Mouse (Mus musculus): ENCODE data around the gene 0610009B22Rik. TPM values are rescaled to one million over a fixed set of nuclear protein-coding genes. Genes with fewer than 3 reads are reported as not detected.
A peak's percentile ranks its signal among the peaks of the same experiment; 100 is the strongest.
"Not testable (repeated sequence)": the region's sequence is repeated elsewhere in the genome, so short reads cannot be mapped to it uniquely, and the experiment has no call there.

0610009B22Rik gene
- polyA plus RNA-seq, 1 experiment from 2014 or later = 91.5 TPM

- Histone ChIP-seq H3K9me3 (no peaks in the 10 kb centered on the region), H3K27ac (no peak overlapping the region), H3K36me3 (peaks cover 13% of the 10 kb centered on the region), H3K4me3 (peak overlapping the region; percentile 14; the same call in 1 of the 2 replicates), H3K27me3 (ENCODE audit: insufficient read depth, poor library complexity, severe bottlenecking) (no peaks in the 10 kb centered on the region), H3K4me1 (replicated peaks) (peaks cover 9% of the 10 kb centered on the region)
- DNase-seq (ENCODE audit: low spot score) = peak; percentile 84
- WGBS = 36% methylated on average over 13 of the region's 13 CpGs
These were observed 7.2 kb downstream of the 0610009B22Rik start for GRCm38 (mm10) chr11:51681324-51681975.

GRCm38 (mm10) chr11:51679466-51679865 is 9.2 kb downstream of the 0610009B22Rik start:
- 78% methylated on average over 3 of the region's 3 CpGs for WGBS

GRCm38 (mm10) chr11:51677737-51678418 is 10.8 kb downstream of the 0610009B22Rik start:
- Histone ChIP-seq H3K4me3 (no peak overlapping the region), H3K36me3 (no peaks in the 10 kb centered on the region), H3K4me1 (replicated peaks) (peaks cover 9% of the 10 kb centered on the region), H3K27ac (no peak overlapping the region), H3K27me3 (ENCODE audit: insufficient read depth, poor library complexity, severe bottlenecking) (no peaks in the 10 kb centered on the region), H3K9me3 (no peaks in the 10 kb centered on the region)
- WGBS = 78% methylated on average over 6 of the region's 6 CpGs
- DNase-seq (ENCODE audit: low spot score) = no peak

More at GRCm38 (mm10) chr11:51679466-51679865, 9.2 kb downstream of the 0610009B22Rik start:
- peaks cover 9% of the 10 kb centered on the region for H3K4me1 ChIP-seq (replicated peaks)
- no peaks in the 10 kb centered on the region for H3K36me3 ChIP-seq
- no peaks in the 10 kb centered on the region for H3K9me3 ChIP-seq
- H3K4me3 ChIP-seq = no peak overlapping the region
- H3K27ac ChIP-seq = no peak overlapping the region
- no peaks in the 10 kb centered on the region for H3K27me3 ChIP-seq (ENCODE audit: insufficient read depth, poor library complexity, severe bottlenecking)
- no peak for DNase-seq (ENCODE audit: low spot score)

GRCm38 (mm10) chr11:51675386-51675785 is 13.3 kb downstream of the 0610009B22Rik start:
- no peaks in the 10 kb centered on the region for H3K4me1 ChIP-seq (replicated peaks)
- no peaks in the 10 kb centered on the region for H3K27me3 ChIP-seq (ENCODE audit: insufficient read depth, poor library complexity, severe bottlenecking)
- 79% methylated on average over 5 of the region's 5 CpGs for WGBS
- no peaks in the 10 kb centered on the region for H3K36me3 ChIP-seq
- H3K27ac ChIP-seq = no peak overlapping the region
- H3K9me3 ChIP-seq = no peaks in the 10 kb centered on the region
- no peak for DNase-seq (ENCODE audit: low spot score)
- no peak overlapping the region for H3K4me3 ChIP-seq

- DNase-seq (ENCODE audit: low spot score) = no peak
- no peaks in the 10 kb centered on the region for H3K9me3 ChIP-seq
- H3K27me3 ChIP-seq (ENCODE audit: insufficient read depth, poor library complexity, severe bottlenecking) = no peaks in the 10 kb centered on the region
- WGBS = 89% methylated on average over 9 of the region's 9 CpGs
- no peak overlapping the region for H3K27ac ChIP-seq
- H3K4me1 ChIP-seq (replicated peaks) = no peaks in the 10 kb centered on the region
- no peaks in the 10 kb centered on the region for H3K36me3 ChIP-seq
- H3K4me3 ChIP-seq = no peak overlapping the region
These were observed 15.4 kb downstream of the 0610009B22Rik start for GRCm38 (mm10) chr11:51673291-51673690.

GRCm38 (mm10) chr11:51671376-51671775 is 17.3 kb downstream of the 0610009B22Rik start:
- Histone ChIP-seq H3K9me3 (no peaks in the 10 kb centered on the region), H3K4me1 (replicated peaks) (no peaks in the 10 kb centered on the region), H3K27me3 (ENCODE audit: insufficient read depth, poor library complexity, severe bottlenecking) (no peaks in the 10 kb centered on the region), H3K36me3 (no peaks in the 10 kb centered on the region), H3K4me3 (no peak overlapping the region), H3K27ac (no peak overlapping the region)
- no peak for DNase-seq (ENCODE audit: low spot score)
- WGBS = 82% methylated on average over 2 of the region's 2 CpGs

- Histone ChIP-seq H3K27ac (no peak overlapping the region), H3K27me3 (ENCODE audit: insufficient read depth, poor library complexity, severe bottlenecking) (no peaks in the 10 kb centered on the region), H3K36me3 (no peaks in the 10 kb centered on the region), H3K4me1 (replicated peaks) (no peaks in the 10 kb centered on the region), H3K4me3 (no peak overlapping the region), H3K9me3 (no peaks in the 10 kb centered on the region)
- 96% methylated on average over 7 of the region's 7 CpGs for WGBS
- DNase-seq (ENCODE audit: low spot score) = no peak
These were observed 17.8 kb downstream of the 0610009B22Rik start for GRCm38 (mm10) chr11:51670846-51671245.

- DNase-seq (ENCODE audit: low spot score) = not testable (repeated sequence)
- WGBS = 95% methylated on average over 7 of the region's 7 CpGs
These were observed 23.9 kb downstream of the 0610009B22Rik start for GRCm38 (mm10) chr11:51664747-51665146.

GRCm38 (mm10) chr11:51662632-51663031 is 26.0 kb downstream of the 0610009B22Rik start:
- H3K36me3 ChIP-seq = no peaks in the 10 kb centered on the region
- H3K27ac ChIP-seq = no peak overlapping the region
- 78% methylated on average over 7 of the region's 7 CpGs for WGBS
- no peak overlapping the region for H3K4me3 ChIP-seq
- DNase-seq (ENCODE audit: low spot score) = no peak
- no peaks in the 10 kb centered on the region for H3K9me3 ChIP-seq
- H3K4me1 ChIP-seq (replicated peaks) = no peaks in the 10 kb centered on the region
- H3K27me3 ChIP-seq (ENCODE audit: insufficient read depth, poor library complexity, severe bottlenecking) = no peaks in the 10 kb centered on the region

More at GRCm38 (mm10) chr11:51664747-51665146, 23.9 kb downstream of the 0610009B22Rik start:
- H3K36me3 ChIP-seq; H3K4me3 ChIP-seq; H3K27ac ChIP-seq; H3K9me3 ChIP-seq; H3K27me3 ChIP-seq (ENCODE audit: insufficient read depth, poor library complexity, severe bottlenecking); H3K4me1 ChIP-seq (replicated peaks): not testable (repeated sequence)

GRCm38 (mm10) chr11:51661867-51662365 is 26.8 kb downstream of the 0610009B22Rik start:
- DNase-seq (ENCODE audit: low spot score) = no peak
- H3K27me3 ChIP-seq (ENCODE audit: insufficient read depth, poor library complexity, severe bottlenecking) = no peaks in the 10 kb centered on the region
- H3K36me3 ChIP-seq = no peaks in the 10 kb centered on the region
- 79% methylated on average over 16 of the region's 16 CpGs for WGBS
- no peak overlapping the region for H3K4me3 ChIP-seq
- H3K4me1 ChIP-seq (replicated peaks) = peaks cover 4% of the 10 kb centered on the region; the same call in 1 of the 2 replicates
- no peaks in the 10 kb centered on the region for H3K9me3 ChIP-seq
- H3K27ac ChIP-seq = no peak overlapping the region

- no peaks in the 10 kb centered on the region for H3K9me3 ChIP-seq
- DNase-seq (ENCODE audit: low spot score) = no peak
- H3K36me3 ChIP-seq = no peaks in the 10 kb centered on the region
- peaks cover 6% of the 10 kb centered on the region; the same call in 1 of the 2 replicates for H3K4me1 ChIP-seq (replicated peaks)
- H3K4me3 ChIP-seq = no peak overlapping the region
- WGBS = 79% methylated on average over 6 of the region's 6 CpGs
- no peaks in the 10 kb centered on the region for H3K27me3 ChIP-seq (ENCODE audit: insufficient read depth, poor library complexity, severe bottlenecking)
- no peak overlapping the region; the same call in 1 of the 2 replicates for H3K27ac ChIP-seq
These were observed 30.0 kb downstream of the 0610009B22Rik start for GRCm38 (mm10) chr11:51658705-51659104.

GRCm38 (mm10) chr11:51658291-51658690 is 30.4 kb downstream of the 0610009B22Rik start:
- Histone ChIP-seq H3K27ac (no peak overlapping the region), H3K4me3 (no peak overlapping the region), H3K27me3 (ENCODE audit: insufficient read depth, poor library complexity, severe bottlenecking) (no peaks in the 10 kb centered on the region), H3K4me1 (replicated peaks) (peaks cover 6% of the 10 kb centered on the region; the same call in 1 of the 2 replicates), H3K36me3 (no peaks in the 10 kb centered on the region), H3K9me3 (no peaks in the 10 kb centered on the region)
- DNase-seq (ENCODE audit: low spot score) = no peak
- WGBS = 70% methylated on average over 7 of the region's 7 CpGs
